Mouse (Mus musculus): ENCODE measurements around the gene Fbxo27. TPM values are rescaled to one million over a fixed set of nuclear protein-coding genes. Genes with fewer than 3 reads are reported as not detected.
A peak's percentile ranks its signal among the peaks of the same experiment; 100 is the strongest.

Gene Fbxo27
- polyA plus RNA-seq, 1 experiment, result 26.5 TPM

DNA sequence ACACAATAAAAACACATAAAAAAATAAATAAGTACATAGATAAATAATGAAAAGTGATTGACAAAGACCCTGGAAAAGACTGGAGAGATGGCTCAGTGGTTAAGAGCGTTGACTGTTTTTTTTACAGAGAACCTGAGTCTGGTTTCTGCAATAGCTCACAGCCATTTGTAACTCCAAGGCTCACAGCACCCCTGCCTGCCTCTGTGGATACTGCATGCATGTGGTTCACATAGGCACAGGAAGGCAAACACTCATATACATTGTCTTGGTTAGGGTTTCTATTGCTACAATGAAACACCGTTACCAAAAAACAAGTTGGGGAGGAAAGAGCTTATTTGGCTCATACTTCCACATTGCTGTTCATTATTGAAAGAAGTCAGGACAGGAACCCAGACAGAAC, 22.9 kb downstream of the Fbxo27 start:
- no peak overlapping the region for H3K4me3 ChIP-seq (ENCODE audit: control insufficient read depth, insufficient read depth, low read length)
- H3K36me3 ChIP-seq (ENCODE audit: control insufficient read depth, insufficient read depth, low read length), result no peaks in the 10 kb centered on the region
- H3K27me3 ChIP-seq (ENCODE audit: control insufficient read depth, insufficient read depth, low read length), result no peaks in the 10 kb centered on the region
- H3K27ac ChIP-seq (ENCODE audit: control insufficient read depth, insufficient read depth, low read length), result no peak overlapping the region
- TF ChIP-seq POLR2A (IDR thresholded peaks at IDR 0.05; ENCODE audit: control insufficient read depth, extremely low read depth, insufficient read depth, low read length, poor library complexity) (no peak), CTCF (IDR thresholded peaks at IDR 0.05; ENCODE audit: borderline replicate concordance, control insufficient read depth, extremely low read depth, insufficient read depth, low read length, poor library complexity) (no peak)
- peak; percentile 25 for DNase-seq
- whole genome bisulfite sequencing, result 91% methylated on average over 2 of the region's 2 CpGs
- peaks cover 13% of the 10 kb centered on the region for H3K4me1 ChIP-seq (replicated peaks; ENCODE audit: control insufficient read depth, insufficient read depth, low read length)

DNA sequence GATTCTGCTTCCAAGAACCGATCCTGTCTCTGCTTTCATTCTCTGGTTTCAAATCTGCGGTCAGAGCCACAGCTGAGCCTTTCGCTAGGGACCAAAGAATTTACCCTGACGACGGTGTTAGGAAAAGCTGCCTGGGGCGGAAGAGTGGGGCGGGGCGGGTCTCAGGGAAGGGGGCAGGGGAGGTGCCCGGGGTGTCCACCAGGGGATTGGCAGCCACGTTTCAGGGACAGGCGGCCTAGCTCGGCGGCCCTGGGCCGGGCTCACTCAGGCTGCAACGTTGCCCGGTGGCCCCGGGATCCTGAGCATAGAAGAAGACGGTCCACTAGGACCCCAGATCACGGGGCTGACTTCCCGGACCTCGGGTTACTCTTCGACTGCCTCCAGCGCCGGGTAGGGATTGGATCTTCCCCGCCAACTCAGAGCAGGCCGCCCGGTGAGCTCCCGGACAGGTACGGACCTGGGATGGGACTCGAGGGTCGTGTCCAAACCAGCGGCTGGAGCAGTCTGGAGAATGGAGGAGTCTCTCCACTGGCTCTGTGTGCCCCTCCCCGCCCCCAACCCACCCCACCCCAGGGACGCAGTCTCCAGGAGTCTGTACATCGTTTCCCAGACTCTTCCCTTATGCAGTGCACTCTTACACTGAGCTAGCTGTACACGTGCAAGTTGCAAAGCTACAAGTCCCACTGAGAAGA, 24.1 kb downstream of the Fbxo27 start, which contains the start of gene Fbxo17:
TSS of gene Fbxo17 (plus strand) at position 215 of the 692 bp plus-strand sequence.
- Histone ChIP-seq H3K27ac (ENCODE audit: control insufficient read depth, insufficient read depth, low read length) (no peak within 1 kb of the TSS), H3K36me3 (ENCODE audit: control insufficient read depth, insufficient read depth, low read length) (no peaks in the 10 kb centered on the region), H3K4me3 (ENCODE audit: control insufficient read depth, insufficient read depth, low read length) (peak within 1 kb of the TSS; percentile 47), H3K4me1 (replicated peaks; ENCODE audit: control insufficient read depth, insufficient read depth, low read length) (peaks cover 18% of the 10 kb centered on the region), H3K27me3 (ENCODE audit: control insufficient read depth, insufficient read depth, low read length) (no peaks in the 10 kb centered on the region)
- TF ChIP-seq CTCF (IDR thresholded peaks at IDR 0.05; ENCODE audit: borderline replicate concordance, control insufficient read depth, extremely low read depth, insufficient read depth, low read length, poor library complexity) (0 out of 2 replicates have a peak, but pooled peaks have one; percentile 39), POLR2A (IDR thresholded peaks at IDR 0.05; ENCODE audit: control insufficient read depth, extremely low read depth, insufficient read depth, low read length, poor library complexity) (no peak)
- WGBS, result 10% methylated on average over 36 of the region's 36 CpGs
- peak; percentile 56 for DNase-seq

DNA sequence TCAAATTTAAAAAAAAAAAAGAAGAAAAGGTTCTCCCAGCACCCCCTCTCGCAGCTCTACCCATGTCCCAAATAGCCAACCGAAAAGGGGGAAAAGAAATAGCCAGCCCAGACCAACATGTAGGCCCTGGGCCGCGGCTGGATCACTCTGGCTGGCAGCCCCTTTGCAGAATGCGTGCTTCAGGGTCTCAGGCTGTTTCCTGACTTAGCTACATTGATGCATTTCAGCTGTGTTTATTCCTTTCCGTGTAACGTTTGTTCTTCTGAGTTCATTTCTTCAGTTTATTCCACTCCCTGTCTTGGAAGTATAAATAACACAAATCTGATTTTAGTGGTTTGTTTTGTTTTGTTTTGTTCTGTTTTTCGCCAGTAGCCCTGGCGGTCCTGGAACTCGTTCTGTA, 25.1 kb downstream of the Fbxo27 start:
- 94% methylated on average over 10 of the region's 10 CpGs for WGBS
- DNase-seq, result no peak
- Histone ChIP-seq H3K4me1 (replicated peaks; ENCODE audit: control insufficient read depth, insufficient read depth, low read length) (peaks cover 18% of the 10 kb centered on the region), H3K27ac (ENCODE audit: control insufficient read depth, insufficient read depth, low read length) (no peak overlapping the region), H3K27me3 (ENCODE audit: control insufficient read depth, insufficient read depth, low read length) (no peaks in the 10 kb centered on the region), H3K36me3 (ENCODE audit: control insufficient read depth, insufficient read depth, low read length) (no peaks in the 10 kb centered on the region), H3K4me3 (ENCODE audit: control insufficient read depth, insufficient read depth, low read length) (no peak overlapping the region)
- no peak for TF ChIP-seq POLR2A (IDR thresholded peaks at IDR 0.05; ENCODE audit: control insufficient read depth, extremely low read depth, insufficient read depth, low read length, poor library complexity)
- no peak for TF ChIP-seq CTCF (IDR thresholded peaks at IDR 0.05; ENCODE audit: borderline replicate concordance, control insufficient read depth, extremely low read depth, insufficient read depth, low read length, poor library complexity)

DNA sequence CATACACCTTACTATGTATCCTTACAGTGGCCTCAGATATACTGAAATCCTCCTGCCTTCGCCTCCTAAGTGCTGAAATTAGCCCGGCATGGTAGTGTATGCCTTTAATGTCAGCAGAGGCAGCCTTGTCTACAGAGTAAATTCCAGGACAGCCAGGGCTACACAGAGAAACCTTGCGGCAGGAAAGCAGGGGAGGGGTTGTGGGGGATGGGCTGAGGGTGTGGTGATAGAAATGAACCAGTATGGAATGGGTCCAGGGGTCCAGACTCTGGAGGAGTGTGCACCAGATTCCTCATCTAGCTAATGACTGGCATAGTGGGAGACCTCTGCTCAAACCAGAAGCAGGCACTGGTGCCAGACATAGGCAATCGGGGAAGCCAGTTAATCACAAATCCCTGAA, 26.5 kb downstream of the Fbxo27 start:
- 82% methylated on average over 4 of the region's 4 CpGs for WGBS
- TF ChIP-seq CTCF (IDR thresholded peaks at IDR 0.05; ENCODE audit: borderline replicate concordance, control insufficient read depth, extremely low read depth, insufficient read depth, low read length, poor library complexity) (no peak), POLR2A (IDR thresholded peaks at IDR 0.05; ENCODE audit: control insufficient read depth, extremely low read depth, insufficient read depth, low read length, poor library complexity) (no peak)

DNA sequence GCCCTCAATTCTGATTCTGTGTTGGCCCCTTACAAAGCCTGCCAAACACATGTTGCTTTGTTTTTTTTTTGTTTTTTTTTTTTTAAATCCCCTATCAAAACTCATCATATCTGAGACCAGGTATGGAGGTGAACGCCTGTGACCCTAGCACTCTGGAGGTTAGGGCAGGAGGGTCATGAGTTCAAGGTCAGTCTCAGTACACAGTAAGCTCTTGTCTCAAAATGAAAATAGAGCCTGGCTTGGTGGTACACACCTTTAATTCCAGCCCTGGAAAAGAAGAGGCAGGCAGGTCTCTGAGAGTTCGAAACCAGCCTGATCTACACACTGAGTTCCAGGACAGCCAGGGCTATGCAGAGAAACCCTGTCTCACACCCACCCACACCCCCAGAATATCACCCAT, 27.0 kb downstream of the Fbxo27 start:
- no peak overlapping the region for H3K4me3 ChIP-seq (ENCODE audit: control insufficient read depth, insufficient read depth, low read length)
- no peaks in the 10 kb centered on the region for H3K27me3 ChIP-seq (ENCODE audit: control insufficient read depth, insufficient read depth, low read length)
- no peak overlapping the region for H3K27ac ChIP-seq (ENCODE audit: control insufficient read depth, insufficient read depth, low read length)
- peaks cover 18% of the 10 kb centered on the region for H3K4me1 ChIP-seq (replicated peaks; ENCODE audit: control insufficient read depth, insufficient read depth, low read length)
- WGBS, result 96% methylated on average over 2 of the region's 2 CpGs
- DNase-seq, result no peak
- no peaks in the 10 kb centered on the region for H3K36me3 ChIP-seq (ENCODE audit: control insufficient read depth, insufficient read depth, low read length)
- TF ChIP-seq POLR2A (IDR thresholded peaks at IDR 0.05; ENCODE audit: control insufficient read depth, extremely low read depth, insufficient read depth, low read length, poor library complexity) (no peak), CTCF (IDR thresholded peaks at IDR 0.05; ENCODE audit: borderline replicate concordance, control insufficient read depth, extremely low read depth, insufficient read depth, low read length, poor library complexity) (no peak)

More for the DNA sequence above, 26.5 kb downstream of the Fbxo27 start:
- Histone ChIP-seq H3K27me3 (ENCODE audit: control insufficient read depth, insufficient read depth, low read length) (no peaks in the 10 kb centered on the region), H3K4me3 (ENCODE audit: control insufficient read depth, insufficient read depth, low read length) (no peak overlapping the region), H3K27ac (ENCODE audit: control insufficient read depth, insufficient read depth, low read length) (no peak overlapping the region), H3K4me1 (replicated peaks; ENCODE audit: control insufficient read depth, insufficient read depth, low read length) (peaks cover 18% of the 10 kb centered on the region), H3K36me3 (ENCODE audit: control insufficient read depth, insufficient read depth, low read length) (no peaks in the 10 kb centered on the region)
- no peak for DNase-seq

DNA sequence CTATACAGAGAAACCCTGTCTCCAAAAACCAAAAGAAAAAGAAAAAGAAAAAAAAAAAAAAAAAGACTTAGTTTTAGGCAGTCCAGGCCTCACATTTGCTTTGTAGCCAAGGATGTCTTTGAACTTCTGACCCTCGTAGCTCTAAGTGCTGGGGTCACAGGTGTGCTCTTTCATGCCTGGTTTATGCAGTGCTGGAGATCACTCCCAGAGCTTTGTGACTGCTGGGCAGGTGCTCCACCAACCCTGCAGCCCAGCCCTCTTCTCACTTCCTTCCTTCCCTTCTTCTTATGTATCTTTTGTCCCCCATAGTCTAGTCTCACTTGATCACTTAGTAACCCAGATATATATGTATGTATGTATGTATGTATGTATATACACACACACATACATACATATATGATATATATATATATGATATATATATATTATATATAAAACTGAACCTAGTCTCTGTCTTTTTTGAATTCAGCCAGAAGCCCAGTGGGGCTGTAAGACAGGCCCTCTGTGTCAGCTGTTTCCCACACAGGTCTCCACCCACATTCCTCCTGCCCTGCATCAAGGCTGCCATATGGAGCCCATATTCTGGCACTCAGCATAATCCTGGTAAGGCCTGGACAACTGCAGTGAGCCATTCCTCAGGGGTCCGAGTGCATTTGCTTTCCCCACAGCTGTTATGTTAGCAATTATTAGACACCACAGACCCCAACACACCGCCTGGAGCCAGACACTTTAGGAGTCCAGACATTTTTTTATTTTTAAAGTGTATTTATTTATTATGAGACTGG, 28.3 kb downstream of the Fbxo27 start:
- Histone ChIP-seq H3K36me3 (ENCODE audit: control insufficient read depth, insufficient read depth, low read length) (no peaks in the 10 kb centered on the region), H3K4me1 (replicated peaks; ENCODE audit: control insufficient read depth, insufficient read depth, low read length) (peaks cover 18% of the 10 kb centered on the region), H3K27me3 (ENCODE audit: control insufficient read depth, insufficient read depth, low read length) (no peaks in the 10 kb centered on the region), H3K4me3 (ENCODE audit: control insufficient read depth, insufficient read depth, low read length) (no peak overlapping the region), H3K27ac (ENCODE audit: control insufficient read depth, insufficient read depth, low read length) (peak overlapping the region; percentile 22; the same call in 1 of the 2 replicates)
- WGBS, result 67% methylated on average over 3 of the region's 3 CpGs
- no peak for TF ChIP-seq CTCF (IDR thresholded peaks at IDR 0.05; ENCODE audit: borderline replicate concordance, control insufficient read depth, extremely low read depth, insufficient read depth, low read length, poor library complexity)
- no peak for TF ChIP-seq POLR2A (IDR thresholded peaks at IDR 0.05; ENCODE audit: control insufficient read depth, extremely low read depth, insufficient read depth, low read length, poor library complexity)
- DNase-seq, result no peak

All from thymus, adult 2 months (tissue).